Mouse (Mus musculus) myocyte (in vitro differentiated cells): ENCODE data around the gene Ccdc96.

Experiments used
- CEBPB ChIP-seq: IDR thresholded peaks from 2 replicates; pipeline ENCODE4 v1.6.1; 2011; ENCODE audit warnings: mild to moderate bottlenecking, moderate library complexity; ENCODE audit not compliant: poor library complexity, insufficient read depth, severe bottlenecking
- E2F4 ChIP-seq: IDR thresholded peaks from one replicate; pipeline ENCODE4 v1.6.1; 2011; ENCODE audit warnings: mild to moderate bottlenecking, control low read depth, moderate library complexity; ENCODE audit not compliant: insufficient read depth
- MAX ChIP-seq: IDR thresholded peaks from one replicate; pipeline ENCODE4 v1.6.1; 2011; ENCODE audit warnings: low read depth, mild to moderate bottlenecking, control low read depth
- MYOD1 ChIP-seq, 3 experiments: IDR thresholded peaks; one replicate each; pipeline ENCODE4 v1.6.1; 2011; ENCODE audit warnings: control low read depth in 2 of 3, low read depth in 2 of 3, mild to moderate bottlenecking in 2 of 3, moderate library complexity in 1 of 3; ENCODE audit not compliant: insufficient read length in 2 of 3, control insufficient read depth in 1 of 3
- MYOG ChIP-seq, 3 experiments: IDR thresholded peaks; one replicate each; pipeline ENCODE4 v1.6.1; 2011; ENCODE audit warnings: control low read depth in 2 of 3, low read depth in 2 of 3, mild to moderate bottlenecking in 2 of 3; ENCODE audit not compliant: insufficient read length in 2 of 3, control insufficient read depth in 1 of 3, insufficient read depth in 1 of 3
- POLR2A ChIP-seq: IDR thresholded peaks from one replicate; pipeline ENCODE4 v1.6.1; 2011; ENCODE audit warnings: low read depth, mild to moderate bottlenecking, control low read depth, moderate library complexity; ENCODE audit not compliant: insufficient read length
- POLR2AphosphoS2 ChIP-seq: IDR thresholded peaks from one replicate; pipeline ENCODE4 v1.6.1; 2011; ENCODE audit warnings: low read depth, control low read depth; ENCODE audit not compliant: insufficient read length
- REST ChIP-seq: IDR thresholded peaks from one replicate; pipeline ENCODE4 v1.6.1; 2011; ENCODE audit warnings: mild to moderate bottlenecking, control low read depth, moderate library complexity; ENCODE audit not compliant: insufficient read depth, insufficient read length
- TCF12 ChIP-seq: IDR thresholded peaks from one replicate; pipeline ENCODE4 v1.6.1; 2011; ENCODE audit warnings: mild to moderate bottlenecking, control low read depth; ENCODE audit not compliant: poor library complexity, insufficient read depth, severe bottlenecking
- TCF3 ChIP-seq: IDR thresholded peaks from one replicate; pipeline ENCODE4 v1.6.1; 2011; ENCODE audit warnings: low read depth, control low read depth; ENCODE audit not compliant: insufficient read length
- USF1 ChIP-seq: IDR thresholded peaks from one replicate; pipeline ENCODE4 v1.6.1; 2011; ENCODE audit warnings: low read depth, mild to moderate bottlenecking, control low read depth, moderate library complexity

- TF ChIP-seq MYOD1 (IDR thresholded peaks at IDR 0.05; ENCODE audit: control insufficient read depth in 1 of 3, insufficient read length in 2 of 3, low read depth in 2 of 3), result no peak
- TF ChIP-seq TCF3, result no peak
- TF ChIP-seq MYOG (IDR thresholded peaks at IDR 0.05; ENCODE audit: control insufficient read depth in 1 of 3, insufficient read depth in 1 of 3, insufficient read length in 2 of 3, low read depth in 2 of 3), result no peak
- TF ChIP-seq MAX, result no peak
- no peak for TF ChIP-seq USF1
- TF ChIP-seq CEBPB, result no peak
- TF ChIP-seq POLR2A, result no peak
- no peak for TF ChIP-seq REST
- no peak for TF ChIP-seq E2F4
- no peak for TF ChIP-seq TCF12
- TF ChIP-seq POLR2AphosphoS2, result no peak
Observed at GRCm38 (mm10) chr5:36479735-36480134, 4.7 kb upstream of the Ccdc96 start.
